Mouse (Mus musculus) lung, adult 18-20 months (tissue): Measurements from ENCODE around the gene Uqcrh.

ENCODE experiments used
- DNase-seq, 2 experiments: peaks; one replicate each; pipeline ENCODE4 v3.0.0; 2022; ENCODE audit warnings: mixed read lengths in 2 of 2

The Uqcrh gene

GRCm38 (mm10) chr4:116074861-116075620 lies at the start of gene Uqcrh, which contains the start of gene Lrrc41:
Gene Uqcrh (minus strand): TSS chr4:116075071.
Gene Lrrc41 (plus strand): TSS chr4:116075269.
- peak; percentile 94 for DNase-seq

DNA sequence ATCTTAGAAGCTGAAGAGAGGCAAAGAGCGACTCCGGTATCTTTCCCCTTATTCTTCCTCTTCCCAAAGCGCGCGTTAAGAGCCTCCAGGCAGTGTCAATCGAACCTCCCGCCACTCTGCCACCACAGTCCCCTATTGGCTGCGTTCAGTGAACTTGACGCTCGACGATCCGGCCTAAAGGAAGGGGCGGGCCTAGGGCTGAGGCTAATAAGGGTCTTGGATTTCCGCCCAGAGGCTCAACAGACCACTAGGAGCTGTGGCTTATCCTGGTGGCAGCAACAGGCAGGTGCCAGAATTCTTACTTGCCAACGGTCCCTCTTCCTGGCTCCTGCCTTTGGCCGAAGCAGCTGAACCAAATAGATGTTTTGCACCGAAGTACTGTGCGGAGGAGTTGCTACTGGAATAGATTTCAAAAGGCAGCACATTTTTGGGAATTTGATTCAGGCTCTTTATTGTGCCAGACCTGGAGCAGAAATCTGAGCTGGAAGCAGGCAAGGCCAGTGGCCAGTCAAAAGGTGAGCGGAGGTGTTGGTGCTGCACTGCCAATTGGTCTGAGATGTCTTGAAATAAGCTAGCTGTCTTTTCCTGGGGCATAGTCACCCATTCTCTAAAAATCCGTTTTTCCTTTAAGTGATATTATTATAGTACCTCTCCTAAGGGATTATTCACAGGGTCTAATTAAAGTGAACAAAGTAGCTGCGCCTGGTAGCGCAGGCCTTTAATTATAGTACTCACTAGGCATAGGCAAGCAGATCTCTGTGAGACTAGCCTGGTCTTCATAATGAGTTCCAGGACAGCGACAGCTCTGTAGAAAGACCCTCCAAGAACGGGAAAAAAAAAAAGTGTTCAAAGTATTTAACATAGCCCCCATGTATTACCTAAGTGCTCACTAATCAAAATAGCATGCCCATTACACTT lies 49.0 kb upstream of the Uqcrh start, which contains the start of the genes Rad54l and Pomgnt1:
TSS of gene Rad54l (minus strand) at position 89 of the 918 bp plus-strand sequence.
TSS of gene Pomgnt1 (plus strand) at position 239 of the 918 bp plus-strand sequence.
- DNase-seq = peak; percentile 85 to 91

GRCm38 (mm10) chr4:116122762-116123161 lies 47.9 kb upstream of the Uqcrh start:
- no peak for DNase-seq

DNA sequence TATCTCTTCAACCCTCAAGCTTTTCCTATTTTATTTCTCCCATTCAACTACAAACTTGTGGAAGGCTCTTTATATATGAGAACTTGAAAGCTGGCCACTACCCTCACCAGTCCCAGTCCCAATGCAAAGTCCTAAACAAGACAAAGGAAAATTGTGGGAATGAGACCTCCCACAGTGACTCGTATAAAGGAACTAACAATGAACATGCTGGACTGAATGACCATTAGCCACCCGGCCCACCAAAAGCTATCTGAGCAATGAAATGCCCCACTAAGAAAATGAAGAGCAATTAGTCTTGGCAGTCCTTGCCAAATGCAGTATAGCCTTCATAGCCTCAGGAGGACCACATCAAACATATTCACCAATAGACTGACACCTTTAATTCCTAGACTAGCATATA lies 36.6 kb upstream of the Uqcrh start:
- no peak for DNase-seq

DNA sequence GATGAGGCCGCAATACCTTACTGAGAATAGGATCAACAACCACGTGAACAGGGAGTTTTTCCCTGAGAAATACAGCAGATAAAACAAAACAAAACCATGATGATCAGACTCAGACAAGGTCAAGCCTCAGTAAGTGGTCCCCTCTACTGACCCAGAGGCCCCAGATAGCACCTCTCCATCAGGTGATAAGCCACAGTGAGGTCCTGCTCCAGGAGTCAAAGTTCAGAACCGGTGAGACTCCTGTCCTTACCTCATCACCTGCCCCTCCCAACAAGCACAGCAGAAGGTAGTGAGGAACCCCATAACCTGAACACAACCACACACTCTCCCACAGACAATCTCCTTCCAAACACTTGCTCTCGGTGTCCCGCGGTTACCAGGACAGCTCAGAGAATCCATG lies 35.8 kb upstream of the Uqcrh start:
- no peak for DNase-seq

GRCm38 (mm10) chr4:116105278-116105677 lies 30.4 kb upstream of the Uqcrh start:
- DNase-seq = no peak

- DNase-seq = no peak
Observed at GRCm38 (mm10) chr4:116100959-116101358, 26.1 kb upstream of the Uqcrh start.

- peak in 1 of 2 experiments; percentile 7 for DNase-seq
Observed at GRCm38 (mm10) chr4:116097211-116097610, 22.3 kb upstream of the Uqcrh start.

GRCm38 (mm10) chr4:116096291-116096690 lies 21.4 kb upstream of the Uqcrh start:
- DNase-seq = no peak

- no peak for DNase-seq
Observed at GRCm38 (mm10) chr4:116088510-116089249, 13.8 kb upstream of the Uqcrh start.

DNA sequence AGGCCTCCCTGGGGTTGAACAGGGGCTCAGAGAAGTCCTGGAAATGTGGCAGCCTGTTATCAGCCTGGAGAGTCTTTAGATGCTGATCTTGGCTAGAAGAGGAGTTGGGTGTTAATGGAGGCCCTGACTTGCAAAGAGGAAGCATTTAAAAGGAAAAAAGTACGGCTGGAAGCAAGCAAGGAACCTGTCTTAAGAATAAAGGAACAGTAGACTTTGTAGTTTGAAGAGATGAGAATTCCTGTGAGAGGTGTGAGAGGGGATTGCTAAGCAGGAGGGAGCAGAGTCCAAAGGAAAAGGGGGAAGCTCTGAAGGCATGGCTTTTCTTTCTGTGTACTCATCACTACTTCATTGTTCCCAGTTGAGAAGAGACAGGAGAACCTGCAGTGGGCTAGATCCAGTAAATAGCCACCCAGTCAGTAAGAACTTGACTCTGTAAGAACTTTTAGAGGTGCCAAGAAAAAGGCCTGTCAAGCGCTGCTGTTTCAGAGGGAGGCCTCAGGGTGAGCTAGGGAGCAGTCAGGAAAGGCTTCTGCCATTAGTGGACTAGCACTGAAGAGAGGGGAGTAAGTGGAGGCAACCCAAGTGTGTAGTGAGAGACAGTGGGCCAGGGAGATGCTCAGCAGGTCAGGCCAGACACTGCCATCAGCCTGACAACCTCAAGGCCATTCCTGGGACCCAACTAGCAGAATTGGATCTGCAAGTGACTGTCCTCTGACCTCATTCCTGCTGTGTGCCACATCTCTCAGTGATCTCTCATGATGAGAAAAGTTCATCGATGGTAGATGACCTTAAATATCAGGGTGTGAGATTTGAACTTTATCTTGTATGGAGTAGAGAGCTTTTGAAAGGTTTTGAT lies 2.6 kb upstream of the Uqcrh start:
- no peak for DNase-seq

- DNase-seq = peak; percentile 29 to 32
Observed at GRCm38 (mm10) chr4:116076369-116077231, 1.7 kb upstream of the Uqcrh start.

GRCm38 (mm10) chr4:116075631-116076368 lies 929 bp upstream of the Uqcrh start:
- DNase-seq = peak; percentile 70 to 73

DNA sequence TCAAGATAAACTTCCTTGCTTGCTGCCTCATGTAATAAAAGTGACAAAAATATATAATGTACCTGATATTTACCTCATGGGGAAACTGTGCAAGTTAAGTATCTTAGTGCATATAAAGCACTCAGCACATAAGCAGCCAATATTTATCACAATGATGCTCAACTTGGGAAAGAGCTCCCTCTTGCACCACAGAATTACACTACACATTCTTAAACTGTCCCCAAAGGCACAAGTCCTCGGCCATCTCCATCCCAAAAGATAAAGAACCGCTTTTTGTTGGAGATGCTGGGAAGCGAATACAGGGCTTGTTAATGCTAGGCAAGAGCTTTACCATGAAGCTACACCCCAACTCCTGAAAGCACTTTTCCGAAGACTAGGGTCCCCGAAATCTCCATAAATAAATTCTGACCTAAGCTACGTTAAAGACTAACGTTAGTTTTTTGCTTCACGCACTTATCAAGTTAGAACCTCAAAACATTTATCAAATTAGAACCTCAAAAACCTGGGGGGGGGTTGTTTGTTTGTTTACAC lies 661 bp downstream of the Uqcrh start:
- DNase-seq = no peak

- DNase-seq = no peak
Observed at GRCm38 (mm10) chr4:116073146-116073545, 1.7 kb downstream of the Uqcrh start.

DNA sequence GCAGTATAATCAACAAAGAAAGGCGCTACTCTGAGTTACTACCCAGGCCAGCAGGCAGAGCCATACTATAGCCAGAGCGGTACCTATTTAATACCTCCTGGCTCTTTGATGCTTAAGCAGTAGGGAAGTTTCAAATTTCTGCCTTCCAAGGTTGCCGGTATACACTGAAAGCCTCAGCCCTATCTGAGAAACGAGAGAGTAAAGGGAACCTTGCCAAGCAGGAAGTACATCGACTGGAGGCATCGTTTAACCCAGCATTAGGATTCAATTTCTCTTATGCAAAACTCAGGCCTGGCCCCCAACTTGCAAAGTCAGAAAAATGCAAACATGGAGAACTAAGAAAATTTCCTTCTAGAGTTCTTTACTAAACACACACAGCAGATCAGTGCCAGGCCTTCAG lies 4.8 kb downstream of the Uqcrh start:
- peak in 1 of 2 experiments; percentile 27 for DNase-seq

- DNase-seq = no peak
Observed at GRCm38 (mm10) chr4:116063855-116064254, 11.0 kb downstream of the Uqcrh start.

GRCm38 (mm10) chr4:116059012-116059726 lies 15.7 kb downstream of the Uqcrh start:
- DNase-seq = no peak

DNA sequence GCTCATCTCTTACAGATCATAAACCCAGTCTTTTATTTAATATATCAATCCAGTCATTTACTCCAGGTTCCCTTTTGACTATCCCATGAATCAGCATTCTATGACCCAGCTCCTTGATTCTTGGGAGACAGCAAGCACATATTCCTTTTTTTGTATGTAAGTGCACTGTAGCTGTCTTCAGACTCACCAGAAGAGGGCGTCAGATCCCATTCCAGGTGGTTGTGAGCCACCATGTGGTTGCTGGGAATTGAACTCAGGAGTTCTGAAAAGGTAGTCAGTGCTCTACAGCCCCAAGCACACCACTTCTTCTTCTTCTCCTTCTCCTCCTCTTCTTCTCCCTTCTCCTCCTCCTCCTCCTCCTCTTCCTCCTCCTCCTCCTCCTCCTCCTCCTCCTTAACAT lies 17.3 kb downstream of the Uqcrh start:
- DNase-seq = no peak
